Mouse (Mus musculus): ENCODE measurements around the gene Cep112.

Cep112 gene

GRCm38 (mm10) chr11:108593959-108594579 lies 169.1 kb downstream of the Cep112 start:
- no peak for DNase-seq (ENCODE audit: low spot score in 2 of 2)

GRCm38 (mm10) chr11:108605301-108605700 lies 180.3 kb downstream of the Cep112 start:
- peak; percentile 17 to 29 for DNase-seq (ENCODE audit: low spot score in 2 of 2)

- no peak for DNase-seq (ENCODE audit: low spot score in 2 of 2)
Measured at GRCm38 (mm10) chr11:108606036-108606435, 181.0 kb downstream of the Cep112 start.

- no peak for DNase-seq (ENCODE audit: low spot score in 2 of 2)
Measured at GRCm38 (mm10) chr11:108606836-108607235, 181.8 kb downstream of the Cep112 start.

- no peak for DNase-seq (ENCODE audit: low spot score in 2 of 2)
Measured at GRCm38 (mm10) chr11:108620628-108621433, 195.8 kb downstream of the Cep112 start.

- DNase-seq (ENCODE audit: low spot score in 2 of 2): no peak
Measured at GRCm38 (mm10) chr11:108621434-108621901, 196.5 kb downstream of the Cep112 start.

GRCm38 (mm10) chr11:108625546-108626232 lies 200.7 kb downstream of the Cep112 start:
- DNase-seq (ENCODE audit: low spot score in 2 of 2): no peak

GRCm38 (mm10) chr11:108637780-108638179 lies 212.8 kb downstream of the Cep112 start:
- no peak for DNase-seq (ENCODE audit: low spot score in 2 of 2)

- DNase-seq (ENCODE audit: low spot score in 2 of 2): no peak
Measured at GRCm38 (mm10) chr11:108655574-108655973, 230.6 kb downstream of the Cep112 start.

GRCm38 (mm10) chr11:108682014-108682413 lies 257.0 kb downstream of the Cep112 start:
- DNase-seq (ENCODE audit: low spot score in 2 of 2): peak in 1 of 2 experiments; percentile 4

GRCm38 (mm10) chr11:108696563-108696962 lies 271.6 kb downstream of the Cep112 start:
- DNase-seq (ENCODE audit: low spot score in 2 of 2): no peak

GRCm38 (mm10) chr11:108752301-108752700 lies 327.3 kb downstream of the Cep112 start:
- peak in 1 of 2 experiments; percentile 49 for DNase-seq (ENCODE audit: low spot score in 2 of 2)

- no peak for DNase-seq (ENCODE audit: low spot score in 2 of 2)
Measured at GRCm38 (mm10) chr11:108752765-108753164, 327.8 kb downstream of the Cep112 start.

- DNase-seq (ENCODE audit: low spot score in 2 of 2): no peak
Measured at GRCm38 (mm10) chr11:108753361-108754240, 328.6 kb downstream of the Cep112 start.

- no peak for DNase-seq (ENCODE audit: low spot score in 2 of 2)
Measured at GRCm38 (mm10) chr11:108757211-108757610, 332.2 kb downstream of the Cep112 start.

GRCm38 (mm10) chr11:108757626-108758430 lies 332.8 kb downstream of the Cep112 start:
- DNase-seq (ENCODE audit: low spot score in 2 of 2): peak; percentile 34 to 53

- no peak for DNase-seq (ENCODE audit: low spot score in 2 of 2)
Measured at GRCm38 (mm10) chr11:108770064-108770463, 345.1 kb downstream of the Cep112 start.

- DNase-seq (ENCODE audit: low spot score in 2 of 2): no peak
Measured at GRCm38 (mm10) chr11:108774019-108774670, 349.2 kb downstream of the Cep112 start.

GRCm38 (mm10) chr11:108777158-108777557 lies 352.2 kb downstream of the Cep112 start:
- DNase-seq (ENCODE audit: low spot score in 2 of 2): no peak

Data from frontal cortex, postnatal 36 days (tissue).